Mouse (Mus musculus) small intestine, adult 2 months (tissue): ENCODE data around the gene Tomm22.

Experiments used
- CTCF ChIP-seq: fragments of 200-500 bp; IDR thresholded peaks from 2 replicates; pipeline ENCODE4 v1.5.1; 2012; ENCODE audit warnings: low read depth, mild to moderate bottlenecking, control low read depth, inconsistent platforms, low read length, moderate library complexity, mixed read lengths; ENCODE audit not compliant: insufficient replicate concordance, insufficient read length; ENCODE audit errors: extremely low read depth
- POLR2A ChIP-seq: fragments of 200-500 bp; IDR thresholded peaks from 2 replicates; pipeline ENCODE4 v1.6.1; 2012; ENCODE audit warnings: low read depth, mild to moderate bottlenecking, control low read depth, inconsistent platforms, low read length, moderate library complexity

DNA sequence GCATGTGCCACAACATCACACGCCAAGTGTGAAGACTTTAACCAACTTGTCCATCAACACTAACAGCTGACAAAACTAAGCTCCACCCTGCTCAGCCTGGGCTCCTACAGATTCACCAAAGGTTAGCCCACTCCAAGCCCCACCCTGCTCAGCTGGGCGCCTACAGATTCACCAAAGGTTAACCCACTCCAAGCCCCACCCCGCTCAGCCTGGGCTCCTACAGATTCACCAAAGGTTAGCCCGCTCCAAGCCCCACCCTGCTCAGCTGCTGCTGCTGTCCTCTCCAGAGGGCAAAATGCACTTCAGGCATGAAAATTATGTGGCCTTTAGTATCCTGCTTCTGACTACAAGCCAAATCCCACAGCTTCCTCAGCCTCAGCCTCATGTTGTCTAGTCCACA, 11.3 kb downstream of the Tomm22 start:
- TF ChIP-seq CTCF (no peak), POLR2A (no peak)
